8 mouse cellular contexts compared by ENCODE assay signal in genomic region chr15:103102068-103102840, GRCm38 (mm10).
DNase-seq lines count a peak whose midpoint lies in the region.

No protein-coding gene starts in this region.

- 0 out of 2 replicates have a peak, but pooled peaks cover 2% of the 10 kb centered on the region for H3K4me1 ChIP-seq in brown adipose tissue, adult 24 weeks (ENCODE audit: control insufficient read depth, insufficient read depth, insufficient read length, low read length)

- H3K4me3 ChIP-seq in brown adipose tissue, adult 24 weeks (ENCODE audit: insufficient read depth, low read depth, low read length): peak overlapping the region; percentile 86

- peak; percentile 35 to 37 for DNase-seq in heart, adult 18-20 months
- DNase-seq in heart, postnatal 4 days: no peak
- DNase-seq in gastrocnemius, postnatal 4 days (ENCODE audit: low spot score in 2 of 2): peak; percentile 44 to 71
- DNase-seq in kidney, postnatal 14 days: peak; percentile 61
- DNase-seq in neural tube, embryonic 10.5 days (ENCODE audit: extremely low spot score, low spot score): peak; percentile 85
- no peak for DNase-seq in spleen, postnatal 14 days (ENCODE audit: low spot score in 2 of 2)
- DNase-seq in frontal cortex, postnatal 25 days (ENCODE audit: low spot score in 2 of 2): no peak

- peak overlapping the region; percentile 83 for H3K27ac ChIP-seq in brown adipose tissue, adult 24 weeks (replicated peaks; ENCODE audit: low read depth, low read length)

Comparison
In these comparisons a context has a peak if more than half of its experiments do, and no peak if none do; other contexts are left out.
1. DNase-seq: peak in heart, adult 18-20 months (2 of 2), gastrocnemius, postnatal 4 days (2 of 2), kidney, postnatal 14 days (single experiment) and neural tube, embryonic 10.5 days (single experiment); none in heart, postnatal 4 days (single experiment), spleen, postnatal 14 days (0 of 2) and frontal cortex, postnatal 25 days (0 of 2).